Mouse (Mus musculus): ENCODE results near the gene Olfr1367. TPM values are rescaled to one million over a fixed set of nuclear protein-coding genes. Genes with fewer than 3 reads are reported as not detected.

Olfr1367 gene
- polyA plus RNA-seq, 1 experiment = not detected

GRCm38 (mm10) chr13:21397486-21397885, 50.8 kb downstream of the Olfr1367 start:
- no peak overlapping the region for H3K4me3 ChIP-seq (ENCODE audit: insufficient read depth, poor library complexity, severe bottlenecking)
- H3K79me2 ChIP-seq (ENCODE audit: control insufficient read depth, insufficient read depth) = peaks cover 37% of the 10 kb centered on the region
- no peaks in the 10 kb centered on the region for H3K27me3 ChIP-seq (ENCODE audit: control insufficient read depth, insufficient read depth, insufficient read length)
- peaks cover 54% of the 10 kb centered on the region for H3K36me3 ChIP-seq (ENCODE audit: control insufficient read depth, insufficient read depth)
- H3K79me3 ChIP-seq (ENCODE audit: low read depth) = peaks cover 24% of the 10 kb centered on the region
- TF ChIP-seq MYOG (IDR thresholded peaks at IDR 0.05; ENCODE audit: control insufficient read depth, extremely low read depth, insufficient read length) (no peak), USF1 (IDR thresholded peaks at IDR 0.05; ENCODE audit: low read depth) (no peak), CTCF (IDR thresholded peaks at IDR 0.05; ENCODE audit: control insufficient read depth, insufficient read depth, insufficient read length) (no peak)
- H3ac ChIP-seq (ENCODE audit: control insufficient read depth, insufficient read length, low read depth) = no peak overlapping the region

Small RNA genes lying within 50 kb of the gene (microRNA-seq; reads per million reads assigned to microRNA genes)
- 0.20 reads per million for gene Mir6942 (ENCODE audit: borderline microRNAs expressed)

Other genes starting within 250 kb of the Olfr1367 start
- not detected for gene Olfr1369-ps1, start 235.4 kb upstream of the Olfr1367 start, polyA plus RNA-seq (2012; fragmentation: generic; extraction: Trizol)
- not detected for gene Olfr263, start 217.3 kb upstream of the Olfr1367 start, polyA plus RNA-seq (2012; fragmentation: generic; extraction: Trizol)
- gene Olfr1368, start 201.0 kb upstream of the Olfr1367 start, polyA plus RNA-seq (2012; fragmentation: generic; extraction: Trizol) = not detected
- 105 TPM for gene Trim27, start 167.5 kb upstream of the Olfr1367 start, polyA plus RNA-seq (2012; fragmentation: generic; extraction: Trizol)
- not detected for gene Gpx5, start 54.2 kb upstream of the Olfr1367 start, polyA plus RNA-seq (2012; fragmentation: generic; extraction: Trizol)
- not detected for gene Gpx6, start 34.8 kb upstream of the Olfr1367 start, polyA plus RNA-seq (2012; fragmentation: generic; extraction: Trizol)
- 3.1 TPM for gene Zscan12, start 15.9 kb downstream of the Olfr1367 start, polyA plus RNA-seq (2012; fragmentation: generic; extraction: Trizol)
- gene Zkscan3, start 55.8 kb downstream of the Olfr1367 start, polyA plus RNA-seq (2012; fragmentation: generic; extraction: Trizol) = 10.2 TPM
- gene Pgbd1, start 94.1 kb downstream of the Olfr1367 start, polyA plus RNA-seq (2012; fragmentation: generic; extraction: Trizol) = 0.20 TPM
- gene Zscan26, start 106.8 kb downstream of the Olfr1367 start, polyA plus RNA-seq (2012; fragmentation: generic; extraction: Trizol) = 3.5 TPM
- 0.02 TPM for gene Nkapl, start 121.6 kb downstream of the Olfr1367 start, polyA plus RNA-seq (2012; fragmentation: generic; extraction: Trizol)
- not detected for gene Zkscan4, start 132.0 kb downstream of the Olfr1367 start, polyA plus RNA-seq (2012; fragmentation: generic; extraction: Trizol)
- not detected for gene Gm10065, start 132.5 kb downstream of the Olfr1367 start, polyA plus RNA-seq (2012; fragmentation: generic; extraction: Trizol)
- 0.23 TPM for gene AK157302, start 148.3 kb downstream of the Olfr1367 start, polyA plus RNA-seq (2012; fragmentation: generic; extraction: Trizol)
- 22.1 TPM for gene Gm11273, start 154.5 kb downstream of the Olfr1367 start, polyA plus RNA-seq (2012; fragmentation: generic; extraction: Trizol)
- 0.97 TPM for gene Zkscan8, start 184.2 kb downstream of the Olfr1367 start, polyA plus RNA-seq (2012; fragmentation: generic; extraction: Trizol)
- gene Olfr1366, start 195.9 kb downstream of the Olfr1367 start, polyA plus RNA-seq (2012; fragmentation: generic; extraction: Trizol) = 0.02 TPM
- gene Olfr1535, start 213.0 kb downstream of the Olfr1367 start, polyA plus RNA-seq (2012; fragmentation: generic; extraction: Trizol) = not detected
- gene Olfr1364, start 234.8 kb downstream of the Olfr1367 start, polyA plus RNA-seq (2012; fragmentation: generic; extraction: Trizol) = not detected